Mouse (Mus musculus) lung, adult 18-20 months (tissue): ENCODE data around the gene Cpxm1.
"Not testable (repeated sequence)": the region's sequence is repeated elsewhere in the genome, so short reads cannot be mapped to it uniquely, and the experiment has no call there.

Source experiments
- DNase-seq, 2 experiments: peaks; one replicate each; pipeline ENCODE4 v3.0.0; 2022; ENCODE audit warnings: mixed read lengths in 2 of 2

The Cpxm1 gene

GRCm38 (mm10) chr2:130400046-130400445, 2.7 kb upstream of the Cpxm1 start:
- DNase-seq: no peak

- DNase-seq: peak; percentile 29 to 32
These were observed 717 bp upstream of the Cpxm1 start for GRCm38 (mm10) chr2:130398091-130398490.

- DNase-seq: no peak
These were observed 1.7 kb downstream of the Cpxm1 start for GRCm38 (mm10) chr2:130395696-130396095.

DNA sequence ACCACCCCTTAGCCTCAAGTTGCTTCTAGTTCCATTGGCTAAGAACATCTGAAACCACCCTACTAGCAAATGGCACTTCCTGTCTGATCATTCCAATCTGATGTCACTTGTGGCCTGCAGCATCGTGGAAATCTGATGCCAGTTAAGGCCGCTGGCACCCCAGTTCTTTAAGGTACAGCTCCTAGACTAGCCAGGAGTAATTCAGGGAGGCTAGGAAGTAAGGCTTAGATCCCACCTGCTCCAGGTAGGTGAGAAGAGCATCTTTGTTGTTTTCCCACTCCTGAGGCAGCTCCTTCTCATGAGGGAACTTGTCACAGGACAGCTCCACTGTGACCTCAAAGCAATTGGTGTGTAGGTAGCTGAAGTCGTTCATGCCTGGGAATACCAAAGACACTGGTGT, 4.5 kb downstream of the Cpxm1 start:
- no peak for DNase-seq

DNA sequence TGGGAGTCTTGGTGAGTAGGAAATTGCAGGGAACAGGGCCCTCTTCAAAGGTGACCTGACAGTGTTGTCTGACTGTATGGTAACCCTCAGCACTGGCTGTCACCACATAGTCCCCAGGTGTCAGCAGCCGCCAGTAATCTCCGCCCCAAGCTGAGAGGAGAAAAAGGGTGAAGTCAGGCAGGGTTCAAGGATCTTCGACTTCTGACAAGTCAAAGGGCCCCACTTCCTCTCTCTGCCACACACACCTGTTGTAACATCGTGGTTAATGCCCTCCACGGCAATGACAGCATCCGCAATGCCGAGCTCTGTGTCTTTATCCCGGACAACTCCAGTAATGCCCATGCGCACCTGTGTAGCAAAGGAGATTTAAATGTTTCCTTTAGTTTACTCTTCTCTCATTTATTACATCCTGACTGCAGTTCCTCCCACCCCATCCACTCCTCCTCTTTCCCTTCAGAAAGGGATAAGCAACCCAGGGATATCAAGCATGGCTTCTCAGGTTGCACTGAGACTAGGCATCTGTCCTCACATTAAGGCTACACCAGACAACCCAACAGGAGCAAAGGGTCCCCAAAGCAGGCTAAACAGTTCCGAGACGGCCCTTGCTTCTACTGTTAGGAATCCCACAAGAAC, 6.3 kb downstream of the Cpxm1 start:
- DNase-seq: no peak

DNA sequence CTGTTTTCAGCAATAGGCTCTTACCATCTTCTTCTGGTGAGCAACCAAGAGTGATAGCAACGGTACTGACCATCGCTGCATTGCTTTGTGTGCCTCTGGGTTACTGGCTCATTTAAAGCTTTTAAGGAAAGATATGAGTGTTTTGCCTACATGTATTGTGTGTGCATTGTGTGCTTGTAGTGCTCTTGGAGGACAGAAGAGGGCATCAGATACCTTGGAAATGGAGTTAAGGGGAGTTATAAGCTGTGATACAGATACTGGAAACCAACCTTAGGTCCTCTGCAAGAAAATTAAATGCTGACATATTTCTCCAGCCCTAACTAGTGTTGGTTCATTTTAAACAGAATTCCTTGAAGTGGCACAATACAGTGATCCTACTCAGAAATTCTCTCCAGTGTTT, 8.6 kb downstream of the Cpxm1 start:
- DNase-seq: no peak

DNA sequence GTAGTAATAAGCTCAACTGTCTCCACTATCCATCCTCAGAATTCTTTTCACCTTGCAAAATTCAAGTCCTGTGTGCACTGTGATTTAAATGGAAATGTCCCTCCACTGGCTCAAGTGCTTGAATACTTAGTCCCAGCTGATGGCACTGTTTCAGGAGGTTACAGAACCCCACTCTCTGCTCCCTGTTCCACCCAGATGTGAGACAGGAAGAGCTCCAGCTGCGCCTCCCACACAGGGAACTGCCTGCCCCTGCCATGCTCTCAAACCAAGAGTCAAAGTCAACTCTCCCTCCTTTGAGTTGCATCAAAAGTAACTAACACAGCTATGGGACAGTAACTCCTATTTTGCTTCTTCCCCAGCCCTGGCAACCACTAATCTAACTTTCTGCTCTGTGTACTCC, 11.2 kb downstream of the Cpxm1 start:
- peak in 1 of 2 experiments; percentile 37 for DNase-seq

GRCm38 (mm10) chr2:130383895-130384294, 13.5 kb downstream of the Cpxm1 start:
- no peak for DNase-seq

DNA sequence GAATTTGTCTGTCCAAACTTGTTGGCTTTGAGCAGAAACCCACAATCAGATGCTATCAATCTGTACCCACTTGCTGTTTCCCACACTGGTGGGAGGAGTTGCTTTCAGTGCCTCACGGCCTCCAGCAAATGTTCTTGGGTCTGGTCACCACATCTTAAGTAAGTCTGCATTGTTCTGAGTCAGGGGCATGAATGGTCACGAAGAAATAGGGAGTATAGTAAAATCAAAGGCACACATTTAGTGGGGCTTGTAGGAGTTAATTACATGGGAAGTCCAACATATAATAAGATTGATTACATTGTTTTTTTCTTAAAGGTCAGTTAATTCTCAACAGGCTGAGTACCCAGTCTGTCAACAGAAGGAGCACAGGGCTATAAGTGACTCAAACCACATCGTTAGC, 14.2 kb downstream of the Cpxm1 start:
- DNase-seq: no peak

- peak; percentile 38 to 46 for DNase-seq
These were observed 22.4 kb downstream of the Cpxm1 start for GRCm38 (mm10) chr2:130374951-130375350.

GRCm38 (mm10) chr2:130373026-130373425, 24.3 kb downstream of the Cpxm1 start:
- not testable (repeated sequence) for DNase-seq

DNA sequence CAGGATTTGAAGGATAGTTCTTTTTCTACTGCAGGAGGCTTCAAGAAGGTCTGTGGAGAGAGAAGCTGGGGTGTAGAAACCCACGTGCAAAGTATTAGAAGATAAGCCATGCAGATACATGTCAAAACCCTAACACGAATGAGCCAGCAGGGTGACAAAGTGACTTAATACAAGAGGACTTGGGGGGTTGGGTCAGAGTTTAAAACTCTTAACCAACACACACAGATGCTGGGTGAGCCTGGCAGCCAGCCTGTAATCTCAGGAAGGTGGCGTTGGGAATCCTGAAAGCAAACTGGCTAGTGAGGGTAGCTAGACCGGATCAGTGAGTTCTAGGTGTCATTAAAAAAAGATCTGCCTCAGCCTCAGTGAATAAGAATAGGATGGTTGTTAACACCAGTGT, 30.0 kb downstream of the Cpxm1 start:
- peak; percentile 29 to 41 for DNase-seq

DNA sequence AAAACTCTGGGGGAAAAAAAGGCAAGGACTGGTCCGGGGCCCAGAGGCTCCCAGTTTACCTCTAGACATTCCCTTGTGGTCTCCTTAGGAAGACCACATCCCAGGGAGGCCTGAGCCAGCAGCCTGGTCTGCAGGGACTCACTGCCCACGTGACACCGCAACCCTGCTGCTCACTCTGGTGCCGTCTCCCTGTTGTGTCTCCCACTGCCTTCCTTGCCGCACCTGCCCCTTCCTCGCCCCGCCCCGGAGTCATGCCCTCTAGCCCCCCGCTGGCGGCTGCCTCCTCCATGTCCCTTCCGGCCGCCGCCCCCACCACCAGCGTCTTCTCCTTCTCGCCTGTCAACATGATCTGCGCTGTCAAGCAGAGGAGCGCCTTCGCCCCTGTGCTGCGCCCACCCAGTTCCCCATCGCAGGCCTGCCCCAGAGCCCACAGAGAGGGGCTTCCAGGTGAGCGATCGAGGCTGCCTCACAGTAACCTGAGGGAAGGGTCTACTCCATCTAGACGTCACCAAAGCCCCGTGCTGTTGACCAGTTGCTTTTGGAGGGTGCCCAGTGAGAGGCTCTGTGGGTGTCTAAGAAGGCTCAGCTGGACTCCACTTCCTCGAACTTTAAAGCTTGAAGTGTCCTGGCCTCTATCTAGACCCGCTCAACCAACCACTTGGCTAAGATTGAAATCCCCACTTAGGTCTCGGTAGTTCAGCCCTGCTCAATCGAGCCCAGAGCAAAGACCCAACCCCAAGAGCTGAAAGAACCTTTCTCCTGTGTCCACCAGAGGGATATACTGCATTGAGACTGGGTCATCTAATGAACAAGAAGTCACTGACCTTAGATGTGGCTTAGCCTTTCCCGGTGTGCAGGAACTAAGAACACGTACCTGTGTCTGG, 31.9 kb downstream of the Cpxm1 start:
- DNase-seq: no peak

DNA sequence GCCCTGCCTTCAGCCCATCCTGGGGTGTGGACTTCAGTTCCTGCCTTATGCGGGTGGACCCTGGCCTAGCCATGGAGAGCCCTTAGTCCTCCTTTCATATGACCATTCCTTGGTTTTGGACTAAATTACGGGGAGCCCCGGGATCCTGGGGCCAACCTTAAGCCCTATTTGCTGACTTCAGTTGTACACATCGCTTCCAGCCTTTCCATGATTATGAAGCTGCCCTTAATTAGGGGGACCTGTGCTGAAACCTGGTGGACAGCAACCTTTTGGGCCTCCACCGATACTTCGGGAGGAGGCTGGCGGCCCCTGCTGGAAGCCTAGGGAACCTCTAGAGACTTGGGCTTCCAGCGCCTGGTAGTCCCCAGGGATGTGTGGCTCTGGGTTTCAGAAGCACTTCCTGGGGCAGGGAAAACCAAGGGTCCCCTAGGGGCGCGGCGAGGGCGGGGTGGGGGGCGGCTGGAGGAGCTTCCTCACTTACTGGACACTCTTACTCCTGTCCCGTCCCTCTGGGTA, 34.8 kb downstream of the Cpxm1 start:
- peak in 1 of 2 experiments; percentile 31 for DNase-seq

GRCm38 (mm10) chr2:130358852-130359251, 38.5 kb downstream of the Cpxm1 start:
- no peak for DNase-seq

DNA sequence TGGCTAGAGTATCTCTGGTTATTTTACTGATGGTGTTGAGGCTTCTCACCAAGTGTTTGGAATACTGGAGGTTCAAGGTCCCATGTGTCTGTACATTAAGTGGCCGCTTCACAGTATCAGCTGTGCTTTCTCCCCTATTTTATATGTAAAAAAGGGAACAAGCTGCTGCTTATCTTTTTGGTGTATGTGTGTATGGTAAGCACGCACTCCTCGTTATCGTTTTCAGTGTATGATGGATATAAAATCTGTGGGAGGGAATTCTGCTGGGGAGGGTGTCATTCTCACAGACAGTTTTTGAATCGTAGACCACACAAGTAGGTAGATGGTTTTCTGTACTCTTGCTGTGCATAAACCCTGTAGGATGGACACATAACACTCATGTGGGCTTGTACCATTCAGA, 39.8 kb downstream of the Cpxm1 start:
- DNase-seq: no peak

DNA sequence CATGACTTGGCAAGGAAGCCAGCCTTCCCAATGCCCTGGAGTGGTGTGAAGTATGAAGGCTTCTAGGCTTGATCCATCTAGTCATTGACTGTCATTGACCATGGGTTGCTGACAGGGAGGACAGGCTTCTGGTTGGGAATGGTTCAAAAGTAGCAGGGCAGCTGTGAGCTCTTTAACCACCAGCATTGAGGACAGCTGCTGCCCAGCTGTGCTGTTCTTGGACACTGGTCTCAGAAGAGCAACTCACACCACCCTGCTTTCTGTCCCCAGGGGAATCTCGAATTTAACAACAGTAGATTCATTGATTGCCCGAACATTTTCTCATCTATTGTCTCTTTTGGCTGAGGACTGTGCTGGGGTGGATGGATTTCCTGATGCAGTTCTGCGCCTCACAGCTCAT, 43.5 kb downstream of the Cpxm1 start:
- no peak for DNase-seq

DNA sequence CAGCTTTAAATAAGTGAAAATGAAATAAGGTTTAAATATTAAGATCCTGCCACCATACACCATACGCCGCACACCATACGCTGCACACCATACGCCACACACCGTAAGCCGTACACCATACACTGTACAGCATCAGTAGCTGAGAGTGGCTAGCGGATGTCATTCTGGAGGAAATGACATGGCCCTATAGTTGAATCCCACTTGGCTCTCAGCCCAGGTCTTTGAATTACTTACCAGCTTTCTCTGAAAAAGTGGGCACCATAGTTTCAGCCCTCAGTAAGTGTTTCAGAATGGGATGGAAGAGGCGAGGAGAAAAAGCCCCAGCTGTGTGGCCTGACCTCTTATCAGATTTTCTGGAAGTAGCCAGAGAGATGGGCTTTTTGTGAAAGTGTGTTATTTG, 44.0 kb downstream of the Cpxm1 start:
- DNase-seq: no peak

DNA sequence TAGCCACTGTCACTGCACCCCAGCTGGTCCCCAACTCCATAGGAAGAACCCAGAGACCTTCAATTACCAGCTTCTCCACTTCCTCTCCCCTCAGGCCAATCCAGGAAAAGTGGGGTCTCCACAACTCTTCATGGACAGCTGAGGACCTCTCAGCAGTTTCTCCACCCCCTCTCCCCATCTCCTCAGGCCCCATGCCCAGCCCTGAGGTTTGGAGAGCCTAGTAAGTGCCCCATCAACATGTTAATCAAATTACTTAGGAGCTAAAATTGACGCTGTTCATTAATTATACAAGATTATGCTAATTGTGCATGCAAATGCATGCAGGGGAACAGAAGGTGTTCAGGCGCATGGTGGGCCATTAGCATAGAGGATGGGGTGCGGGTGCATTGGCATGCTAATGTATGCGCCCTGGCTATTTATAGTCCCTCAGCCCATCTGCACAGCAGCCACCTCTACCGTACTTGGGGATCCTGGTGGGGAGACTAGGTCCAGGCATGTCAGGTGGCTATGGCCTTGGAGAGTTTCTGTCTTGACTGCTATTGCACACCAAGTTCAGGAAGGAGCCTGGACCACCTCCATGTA, 45.5 kb downstream of the Cpxm1 start:
- DNase-seq: no peak

DNA sequence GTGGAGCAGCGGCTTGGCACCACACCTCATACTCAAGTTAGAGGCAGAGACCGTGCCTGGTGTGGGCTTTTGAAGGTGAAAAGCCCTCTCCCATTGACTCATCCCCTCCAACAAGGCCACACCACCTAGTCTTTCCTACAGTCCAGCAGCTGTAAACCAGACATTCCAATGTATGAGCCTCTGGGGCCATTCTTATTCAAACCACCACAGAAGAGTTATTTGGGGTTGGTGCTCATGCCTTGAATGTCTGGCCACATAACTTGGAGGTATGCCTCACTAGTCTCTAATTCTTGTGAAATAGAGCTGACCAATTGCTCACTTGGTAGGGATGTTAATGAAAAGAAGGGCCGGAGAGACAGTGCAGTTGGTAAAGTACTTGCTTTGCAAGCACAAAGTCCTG, 47.0 kb downstream of the Cpxm1 start:
- DNase-seq: no peak

GRCm38 (mm10) chr2:130341220-130341580, 56.2 kb downstream of the Cpxm1 start:
- DNase-seq: no peak
